Mouse (Mus musculus): ENCODE data around the gene Cenpx.
"Not testable (repeated sequence)": the region's sequence is repeated elsewhere in the genome, so short reads cannot be mapped to it uniquely, and the experiment has no call there.

Gene Cenpx

DNA sequence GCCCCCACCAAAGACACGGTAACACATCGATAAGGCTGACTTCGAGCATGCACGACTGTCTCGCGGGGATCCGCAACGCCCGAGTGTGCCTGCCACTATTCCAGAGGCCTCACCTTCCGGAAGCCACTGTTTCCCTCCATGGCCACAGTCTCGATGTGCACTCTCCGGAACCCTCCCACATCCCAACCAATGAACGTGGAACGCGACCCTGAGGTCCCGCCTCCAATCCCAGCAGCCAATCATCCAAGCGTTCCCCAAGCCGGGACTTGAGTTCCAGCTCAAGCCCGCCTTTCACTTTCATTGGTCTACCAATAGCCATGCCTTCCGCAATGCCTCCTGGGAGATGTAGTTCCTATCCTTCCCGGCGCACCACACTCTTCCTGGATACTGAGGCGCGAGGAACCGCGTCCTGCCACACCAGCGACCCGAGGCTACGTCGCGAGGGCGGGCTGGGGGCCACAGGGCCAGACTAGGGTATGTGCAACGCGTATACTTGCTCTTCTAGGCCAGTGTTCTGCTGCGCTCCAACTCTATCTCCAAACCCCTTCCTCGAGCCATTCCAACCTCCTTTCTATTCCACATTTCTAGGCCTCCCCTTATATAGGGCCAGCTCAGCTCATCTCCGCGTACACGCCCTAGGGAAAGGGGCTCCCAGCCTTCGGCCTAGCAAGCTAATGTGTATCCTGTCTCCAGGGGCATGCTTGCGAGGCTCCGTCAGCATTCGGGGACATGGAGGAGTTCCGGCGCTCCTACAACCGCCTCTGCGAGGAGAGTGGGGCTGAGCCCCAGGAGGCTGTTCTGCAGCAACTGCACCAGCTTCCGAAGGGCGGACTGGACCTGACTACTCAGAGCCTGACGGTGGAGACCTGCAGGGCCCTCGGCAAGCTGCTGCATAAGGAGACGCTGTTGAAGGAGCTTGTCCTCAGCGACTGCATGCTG is at the start of gene Cenpx, which contains the start of gene Lrrc45:
Gene Cenpx, minus strand, starts transcription at position 159 of the 939 bp plus-strand sequence.
Gene Lrrc45, plus strand, starts transcription at position 346 of the 939 bp plus-strand sequence.
- DNase-seq (ENCODE audit: low spot score): peak; percentile 89

- DNase-seq (ENCODE audit: low spot score): not testable (repeated sequence)
Observed at GRCm38 (mm10) chr11:120762672-120763041, 49.1 kb upstream of the Cenpx start, which contains the start of gene Hmga1b. TSS of gene Hmga1b (plus strand) at chr11:120762794.

- DNase-seq (ENCODE audit: low spot score): no peak
Observed at GRCm38 (mm10) chr11:120761811-120762671, 48.5 kb upstream of the Cenpx start.

DNA sequence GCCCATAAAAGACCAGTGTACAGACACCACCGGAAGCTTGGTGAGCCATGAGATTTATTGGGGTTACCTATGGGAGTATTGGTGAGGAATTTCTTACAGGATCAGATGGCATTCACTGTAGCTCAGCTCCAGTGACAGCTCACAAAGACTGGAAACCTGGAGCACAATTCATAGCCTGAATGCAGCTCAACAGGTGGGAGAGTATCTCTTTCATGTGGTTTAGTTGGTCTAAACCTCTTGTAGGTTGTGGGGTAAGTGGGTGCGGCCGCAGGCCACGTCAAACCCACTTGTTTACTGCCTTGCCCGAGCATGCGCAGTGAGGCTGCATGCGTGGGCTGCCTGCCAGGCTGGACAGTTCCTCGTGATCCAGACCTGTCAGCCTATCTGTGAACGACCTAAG is 46.7 kb upstream of the Cenpx start:
- DNase-seq (ENCODE audit: low spot score): no peak

DNA sequence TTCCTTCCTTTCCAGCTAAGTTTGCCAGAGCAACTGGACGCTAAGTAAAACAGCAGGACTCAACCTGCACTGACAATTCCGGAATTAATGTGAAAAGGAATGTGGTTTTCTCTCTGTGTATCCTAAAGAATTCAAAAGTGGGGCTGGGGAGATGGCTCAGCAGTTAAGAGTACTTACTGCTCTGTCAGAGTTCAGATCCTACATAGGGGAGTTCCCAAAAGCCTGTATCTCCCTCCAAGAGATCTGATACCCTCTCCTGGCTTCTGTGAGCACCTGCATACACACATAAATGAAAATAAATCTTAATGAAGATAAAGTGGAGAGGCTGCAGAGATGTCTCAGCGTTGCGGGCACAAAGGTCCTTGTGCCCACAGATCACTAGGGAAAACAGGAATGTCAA is 38.1 kb upstream of the Cenpx start:
- DNase-seq (ENCODE audit: low spot score): no peak

DNA sequence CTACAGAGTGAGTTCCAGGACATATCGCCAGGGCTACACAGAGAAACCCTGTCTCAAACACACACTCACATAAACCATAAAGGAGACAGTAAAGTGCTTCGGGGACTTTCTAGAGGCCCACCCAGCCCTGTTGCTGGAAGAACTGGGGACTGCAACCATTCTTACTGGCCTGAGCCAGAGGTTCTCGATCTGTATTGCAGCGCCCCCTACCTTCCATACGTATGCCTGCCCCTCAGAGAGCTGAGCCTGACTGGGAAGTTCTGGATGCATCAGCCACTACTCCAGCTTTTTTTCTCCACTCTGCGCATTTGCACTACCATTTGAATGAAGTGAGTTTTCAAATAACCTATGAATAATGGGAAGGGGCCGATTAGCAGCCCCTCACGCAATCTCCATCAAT is 35.9 kb upstream of the Cenpx start:
- DNase-seq (ENCODE audit: low spot score): no peak

DNA sequence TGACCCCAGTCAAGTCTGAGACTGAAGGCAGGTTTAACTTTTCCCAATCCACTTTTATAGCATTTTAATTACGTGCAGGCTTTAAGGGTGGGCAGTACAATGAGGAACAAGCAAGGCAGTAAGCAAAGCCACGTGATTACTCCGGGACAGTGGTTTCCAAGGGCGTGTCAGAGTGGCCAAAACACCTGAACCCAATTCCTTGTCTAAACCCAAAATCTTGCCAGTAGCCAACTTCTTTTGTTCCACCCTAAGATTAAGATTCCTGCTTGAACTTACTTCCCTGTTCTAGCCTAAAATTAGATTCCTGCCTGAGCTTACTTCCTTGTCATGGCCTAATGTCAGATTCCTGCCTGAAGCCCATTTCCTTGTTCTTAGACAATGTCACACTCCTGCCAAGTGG is 34.4 kb upstream of the Cenpx start:
- no peak for DNase-seq (ENCODE audit: low spot score)

DNA sequence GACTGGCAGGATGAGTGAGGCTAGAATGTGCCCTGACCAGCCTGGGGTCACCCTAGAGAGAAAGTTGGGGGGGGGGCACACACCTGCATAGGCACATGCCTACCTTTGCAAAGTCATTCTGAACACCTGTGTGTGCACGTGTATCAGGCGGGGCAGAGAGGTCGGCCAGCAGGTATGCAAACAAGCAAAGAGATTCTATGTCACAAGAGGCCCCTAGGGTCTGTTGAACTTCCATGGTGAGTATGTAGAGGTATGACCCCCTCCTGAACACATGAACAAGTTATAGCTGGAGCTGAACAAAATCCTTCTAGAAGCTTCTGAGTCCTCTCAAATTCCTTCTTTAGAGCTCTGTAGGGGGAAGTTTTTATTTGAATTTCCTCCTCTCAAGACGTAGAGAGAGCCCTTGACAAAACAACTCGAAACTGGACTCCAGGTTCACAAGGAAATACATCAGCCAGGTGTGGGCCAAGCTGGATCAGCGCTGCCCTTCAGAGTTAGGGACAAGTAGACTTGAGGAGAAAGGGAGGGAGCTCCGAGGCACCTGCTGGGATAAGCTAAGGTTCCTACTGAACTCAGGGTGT is 30.7 kb upstream of the Cenpx start:
- DNase-seq (ENCODE audit: low spot score): no peak

DNA sequence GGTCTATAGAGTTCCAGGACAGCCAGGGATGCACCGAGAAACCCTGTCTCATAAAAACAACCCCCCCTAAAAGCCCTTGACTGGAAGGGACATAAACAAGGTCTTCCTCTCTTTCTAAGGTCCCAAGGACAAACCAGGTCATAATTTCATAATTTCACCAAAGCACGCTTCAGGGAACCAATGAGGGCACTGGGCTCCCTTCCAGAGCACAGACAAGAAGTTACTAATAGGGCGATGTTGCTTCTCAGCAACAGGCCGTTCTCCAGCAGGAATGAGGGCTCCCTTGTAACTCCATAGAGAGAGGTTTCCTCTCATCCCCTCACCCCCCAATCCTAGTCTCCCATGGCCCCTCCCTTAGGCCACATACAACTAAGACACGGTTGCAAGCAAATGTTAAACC is 27.4 kb upstream of the Cenpx start:
- DNase-seq (ENCODE audit: low spot score): no peak

GRCm38 (mm10) chr11:120736424-120736823 is 22.9 kb upstream of the Cenpx start:
- DNase-seq (ENCODE audit: low spot score): no peak

GRCm38 (mm10) chr11:120733521-120733920 is 20.0 kb upstream of the Cenpx start:
- DNase-seq (ENCODE audit: low spot score): no peak

GRCm38 (mm10) chr11:120731858-120732680 is 18.5 kb upstream of the Cenpx start, which contains the start of gene Cbr2:
TSS of gene Cbr2 (minus strand) at chr11:120732114.
- DNase-seq (ENCODE audit: low spot score): no peak

DNA sequence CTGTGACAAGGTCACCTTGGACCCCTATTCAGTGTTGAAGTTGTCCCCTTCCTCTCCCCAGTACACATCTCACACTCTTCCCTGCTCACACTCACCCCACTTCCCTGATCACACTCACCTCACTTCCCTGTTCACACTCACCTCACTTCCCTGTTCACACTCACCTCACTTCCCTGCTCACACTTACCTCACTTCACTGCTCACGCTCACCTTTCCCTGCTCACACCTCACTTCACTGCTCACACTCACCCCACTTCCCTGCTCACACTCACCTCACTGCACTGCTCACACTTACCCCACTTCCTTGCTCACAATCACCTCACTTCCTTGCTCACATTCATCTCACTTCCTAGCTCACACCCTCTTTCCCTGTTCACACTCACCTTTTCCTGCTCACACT is 17.9 kb upstream of the Cenpx start:
- DNase-seq (ENCODE audit: low spot score): no peak

GRCm38 (mm10) chr11:120730331-120730870 is 16.9 kb upstream of the Cenpx start:
- no peak for DNase-seq (ENCODE audit: low spot score)

GRCm38 (mm10) chr11:120729432-120730050 is 16.0 kb upstream of the Cenpx start:
- not testable (repeated sequence) for DNase-seq (ENCODE audit: low spot score)

DNA sequence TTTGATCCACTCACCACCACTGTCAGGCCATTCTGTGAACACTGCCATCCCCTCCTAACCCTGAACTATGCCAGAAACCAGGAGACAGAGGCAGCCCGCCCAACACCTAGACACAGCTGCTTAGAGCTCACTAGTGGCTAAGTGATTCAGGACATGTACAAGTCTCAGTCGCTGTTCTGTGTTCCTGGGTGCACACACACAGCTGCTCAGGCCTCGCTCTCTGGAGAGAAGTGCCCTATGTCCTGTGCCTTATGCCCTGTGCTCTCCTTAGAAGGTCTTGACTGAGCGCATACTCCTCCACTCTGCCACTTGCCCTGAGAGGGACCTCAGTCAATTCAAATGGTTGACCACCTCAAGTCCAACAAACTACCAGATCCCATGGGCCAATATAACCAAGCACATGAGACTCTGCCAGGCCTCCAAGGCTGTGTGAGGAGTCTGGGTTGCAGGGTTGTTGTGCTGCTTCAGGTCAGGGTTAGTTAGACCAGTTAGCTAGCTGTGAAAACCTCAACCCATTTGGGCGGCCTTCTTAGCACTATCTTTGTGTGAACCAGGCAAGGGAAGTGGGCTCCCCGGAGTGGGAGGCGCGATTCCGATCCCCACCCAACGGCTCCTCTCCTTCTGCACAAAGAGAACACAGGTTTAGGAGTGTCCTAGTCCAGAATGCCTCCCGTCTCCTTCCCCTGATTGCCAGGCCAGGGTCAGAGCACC is 15.1 kb upstream of the Cenpx start:
- DNase-seq (ENCODE audit: low spot score): no peak

DNA sequence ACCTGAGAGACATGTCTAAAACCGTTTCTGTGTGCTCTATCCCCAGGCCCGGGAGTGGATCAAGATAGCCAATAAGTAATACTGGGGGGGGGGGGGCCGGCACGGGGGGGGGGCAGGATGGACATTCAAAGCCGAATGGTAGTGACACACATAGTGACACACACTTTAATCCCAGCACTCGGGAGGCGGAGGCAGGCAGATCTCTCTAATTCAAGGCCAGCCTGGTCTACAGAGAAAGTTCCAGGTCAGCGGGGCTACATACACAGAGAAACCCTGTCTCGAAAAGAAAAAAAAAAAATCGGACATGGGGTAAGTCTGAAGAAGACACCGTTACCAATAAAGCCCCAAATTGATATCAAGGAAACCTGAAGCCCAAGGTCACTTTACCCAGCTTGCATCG is 14.0 kb upstream of the Cenpx start:
- no peak for DNase-seq (ENCODE audit: low spot score)

DNA sequence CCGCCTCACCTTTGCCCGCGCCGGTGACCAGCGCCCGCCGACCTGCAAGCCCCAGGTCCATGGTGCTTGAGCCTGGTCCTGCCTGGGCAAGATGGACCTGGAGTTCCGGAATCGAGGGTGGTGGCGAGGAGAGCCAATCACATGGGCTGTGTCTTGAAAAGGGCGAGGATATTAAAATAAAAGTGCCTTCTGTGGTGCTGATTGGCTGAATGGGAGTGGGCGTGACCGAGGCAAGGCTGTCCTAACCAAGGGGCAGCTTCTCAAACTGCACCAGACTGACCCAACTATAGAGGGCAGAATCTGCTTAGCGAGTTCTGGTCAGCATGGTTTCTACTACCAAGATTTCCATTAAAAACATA is 13.6 kb upstream of the Cenpx start, which contains the start of gene Dcxr:
Gene Dcxr, minus strand, starts transcription at position 113 of the 359 bp plus-strand sequence.
- no peak for DNase-seq (ENCODE audit: low spot score)

DNA sequence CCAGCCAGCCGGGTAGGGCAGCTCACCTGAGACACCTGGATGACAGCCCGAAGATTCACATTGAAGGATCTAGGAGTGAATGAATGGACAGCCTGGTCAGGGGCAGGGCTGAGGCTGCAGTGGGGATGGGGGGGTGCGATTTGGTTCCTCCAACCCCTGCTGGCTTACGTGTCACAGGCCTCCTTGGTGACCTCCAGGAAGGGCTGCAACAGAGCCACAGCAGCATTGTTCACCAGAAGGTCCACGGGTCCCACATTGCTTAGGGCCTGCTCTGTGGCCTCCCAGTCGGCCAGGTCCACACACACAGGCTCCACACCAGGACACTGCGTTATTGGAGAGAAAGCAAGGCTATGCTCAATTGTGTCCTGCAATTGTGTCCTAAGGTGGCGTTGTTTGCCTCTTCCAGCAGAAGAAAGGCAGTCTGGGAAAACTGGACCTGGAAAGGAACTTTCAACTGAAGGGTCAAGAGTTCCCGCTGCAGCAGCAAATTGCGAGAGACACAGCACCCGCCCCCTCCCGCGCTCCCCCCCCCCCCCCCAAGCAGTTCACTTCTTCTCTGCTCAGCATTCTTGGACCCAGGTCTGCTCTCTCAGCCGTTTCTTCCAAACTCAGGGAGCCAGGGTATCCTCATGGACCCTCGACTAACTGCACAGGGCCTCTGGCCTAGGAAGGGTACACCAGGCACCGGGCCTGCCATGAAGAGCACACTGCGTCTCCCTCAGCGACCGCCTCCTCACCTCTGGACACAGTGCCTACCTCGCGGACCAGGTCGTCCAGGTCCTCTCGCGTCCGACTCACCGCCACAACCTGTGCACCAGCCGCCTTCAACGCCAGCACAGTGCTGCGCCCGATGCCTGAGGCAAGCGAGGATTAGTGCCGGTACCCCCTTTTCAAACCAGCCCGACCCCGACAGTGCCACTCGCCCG is 13.0 kb upstream of the Cenpx start:
- DNase-seq (ENCODE audit: low spot score): no peak
